Mouse (Mus musculus): Measurements from ENCODE around the gene 2900092C05Rik. TPM values are rescaled to one million over a fixed set of nuclear protein-coding genes. Genes with fewer than 3 reads are reported as not detected.

Gene 2900092C05Rik
- total RNA-seq (2018; cell fraction: chromatin; rRNA removed) = not detected
- not detected for total RNA-seq (2018; cell fraction: cytosol; rRNA removed)
- not detected for total RNA-seq (2018; cell fraction: nucleus; rRNA removed)
- polyA plus RNA-seq (2018) = not detected in 3 replicates

GRCm38 (mm10) chr7:12512217-12512616, at the start of gene 2900092C05Rik:
Gene 2900092C05Rik, plus strand, starts transcription at chr7:12512517.
- Histone ChIP-seq H3K4me3 (ENCODE audit: inconsistent target) (no peak within 1 kb of the TSS), H3K27ac (no peak within 1 kb of the TSS), H3K79me2 (ENCODE audit: inconsistent target) (no peaks in the 10 kb centered on the region), H3K36me3 (ENCODE audit: inconsistent target) (no peaks in the 10 kb centered on the region)
- 73% methylated on average over 2 of the region's 2 CpGs for WGBS (ENCODE audit: missing documents)

- Histone ChIP-seq H3K36me3 (ENCODE audit: inconsistent target) (peaks cover 30% of the 10 kb centered on the region; the same call in 1 of the 2 replicates), H3K27ac (no peak within 1 kb of the TSS), H3K4me3 (ENCODE audit: inconsistent target) (peak within 1 kb of the TSS; percentile 52), H3K79me2 (ENCODE audit: inconsistent target) (peaks cover 12% of the 10 kb centered on the region; the same call in 1 of the 2 replicates)
- WGBS (ENCODE audit: missing documents) = under 1% methylated on average over 48 of the region's 53 CpGs
Observed at GRCm38 (mm10) chr7:12478158-12479008, 33.9 kb upstream of the 2900092C05Rik start, which contains the start of gene Zfp606. Gene Zfp606, plus strand, starts transcription at chr7:12478293.

GRCm38 (mm10) chr7:12479009-12479346, 33.3 kb upstream of the 2900092C05Rik start:
- H3K4me3 ChIP-seq (ENCODE audit: inconsistent target) = peak overlapping the region; percentile 52
- peaks cover 12% of the 10 kb centered on the region; the same call in 1 of the 2 replicates for H3K79me2 ChIP-seq (ENCODE audit: inconsistent target)
- WGBS (ENCODE audit: missing documents) = 7% methylated on average over 7 of the region's 8 CpGs
- H3K27ac ChIP-seq = no peak overlapping the region
- peaks cover 36% of the 10 kb centered on the region for H3K36me3 ChIP-seq (ENCODE audit: inconsistent target)

- H3K27ac ChIP-seq = no peak overlapping the region
- peaks cover 12% of the 10 kb centered on the region; the same call in 1 of the 2 replicates for H3K79me2 ChIP-seq (ENCODE audit: inconsistent target)
- no peak overlapping the region for H3K4me3 ChIP-seq (ENCODE audit: inconsistent target)
- peaks cover 42% of the 10 kb centered on the region for H3K36me3 ChIP-seq (ENCODE audit: inconsistent target)
- WGBS (ENCODE audit: missing documents) = 95% methylated on average over 2 of the region's 4 CpGs
Observed at GRCm38 (mm10) chr7:12479525-12479924, 32.8 kb upstream of the 2900092C05Rik start.

GRCm38 (mm10) chr7:12483771-12484170, 28.5 kb upstream of the 2900092C05Rik start:
- Histone ChIP-seq H3K79me2 (ENCODE audit: inconsistent target) (peaks cover 9% of the 10 kb centered on the region; the same call in 1 of the 2 replicates), H3K4me3 (ENCODE audit: inconsistent target) (no peak overlapping the region), H3K36me3 (ENCODE audit: inconsistent target) (peaks cover 56% of the 10 kb centered on the region), H3K27ac (no peak overlapping the region)
- WGBS (ENCODE audit: missing documents) = 98% methylated on average over 6 of the region's 6 CpGs

GRCm38 (mm10) chr7:12485956-12486355, 26.4 kb upstream of the 2900092C05Rik start:
- 100% methylated on average over 1 of the region's 1 CpGs for WGBS (ENCODE audit: missing documents)
- Histone ChIP-seq H3K79me2 (ENCODE audit: inconsistent target) (no peaks in the 10 kb centered on the region), H3K4me3 (ENCODE audit: inconsistent target) (no peak overlapping the region), H3K27ac (no peak overlapping the region), H3K36me3 (ENCODE audit: inconsistent target) (peaks cover 71% of the 10 kb centered on the region)

GRCm38 (mm10) chr7:12486691-12487090, 25.6 kb upstream of the 2900092C05Rik start:
- H3K79me2 ChIP-seq (ENCODE audit: inconsistent target) = no peaks in the 10 kb centered on the region
- H3K27ac ChIP-seq = no peak overlapping the region
- H3K4me3 ChIP-seq (ENCODE audit: inconsistent target) = no peak overlapping the region
- peaks cover 71% of the 10 kb centered on the region for H3K36me3 ChIP-seq (ENCODE audit: inconsistent target)

GRCm38 (mm10) chr7:12510913-12511312, 1.4 kb upstream of the 2900092C05Rik start:
- Histone ChIP-seq H3K4me3 (ENCODE audit: inconsistent target) (no peak overlapping the region), H3K36me3 (ENCODE audit: inconsistent target) (no peaks in the 10 kb centered on the region), H3K79me2 (ENCODE audit: inconsistent target) (no peaks in the 10 kb centered on the region), H3K27ac (no peak overlapping the region)
- WGBS (ENCODE audit: missing documents) = 67% methylated on average over 1 of the region's 1 CpGs

Other genes with a start within 250 kb of the 2900092C05Rik start
- gene Vmn1r81, start 244.2 kb upstream of the 2900092C05Rik start, polyA plus RNA-seq (2018) = not detected in 3 replicates
- not detected in 3 replicates for gene Vmn1r82, start 212.1 kb upstream of the 2900092C05Rik start, polyA plus RNA-seq (2018)
- gene Vmn1r83, start 183.0 kb upstream of the 2900092C05Rik start, polyA plus RNA-seq (2018) = not detected in 3 replicates
- gene Vmn1r84, start 143.2 kb upstream of the 2900092C05Rik start, polyA plus RNA-seq (2018) = not detected in 3 replicates
- 0.42 to 0.87 TPM (median 0.72 TPM) in 3 replicates for gene Zfp551, start 89.8 kb upstream of the 2900092C05Rik start, polyA plus RNA-seq (2018)
- gene Zfp606, start 34.2 kb upstream of the 2900092C05Rik start, polyA plus RNA-seq (2018) = 2.6 to 4.4 TPM (median 4.3 TPM) in 3 replicates
- not detected in 3 replicates for gene Vmn2r53, start 96.3 kb downstream of the 2900092C05Rik start, polyA plus RNA-seq (2018)
- not detected in 3 replicates for gene Vmn2r54, start 127.8 kb downstream of the 2900092C05Rik start, polyA plus RNA-seq (2018)
- not detected in 3 replicates for gene Vmn2r55, start 172.5 kb downstream of the 2900092C05Rik start, polyA plus RNA-seq (2018)
- gene Vmn2r56, start 222.5 kb downstream of the 2900092C05Rik start, polyA plus RNA-seq (2018) = not detected in 3 replicates